Mouse (Mus musculus) liver, postnatal 0 days (tissue): ENCODE data around the gene Gdf15.

Experiments used
- CTCF ChIP-seq: sonication (generic); IDR thresholded peaks from 2 replicates; pipeline ENCODE4 v1.5.1; 2016; ENCODE audit warnings: antibody characterized with exemption, low read depth
- EP300 ChIP-seq: IDR thresholded peaks from 2 replicates; pipeline ENCODE4 v1.6.1; 2016; ENCODE audit warnings: antibody characterized with exemption, low read depth, mild to moderate bottlenecking

DNA sequence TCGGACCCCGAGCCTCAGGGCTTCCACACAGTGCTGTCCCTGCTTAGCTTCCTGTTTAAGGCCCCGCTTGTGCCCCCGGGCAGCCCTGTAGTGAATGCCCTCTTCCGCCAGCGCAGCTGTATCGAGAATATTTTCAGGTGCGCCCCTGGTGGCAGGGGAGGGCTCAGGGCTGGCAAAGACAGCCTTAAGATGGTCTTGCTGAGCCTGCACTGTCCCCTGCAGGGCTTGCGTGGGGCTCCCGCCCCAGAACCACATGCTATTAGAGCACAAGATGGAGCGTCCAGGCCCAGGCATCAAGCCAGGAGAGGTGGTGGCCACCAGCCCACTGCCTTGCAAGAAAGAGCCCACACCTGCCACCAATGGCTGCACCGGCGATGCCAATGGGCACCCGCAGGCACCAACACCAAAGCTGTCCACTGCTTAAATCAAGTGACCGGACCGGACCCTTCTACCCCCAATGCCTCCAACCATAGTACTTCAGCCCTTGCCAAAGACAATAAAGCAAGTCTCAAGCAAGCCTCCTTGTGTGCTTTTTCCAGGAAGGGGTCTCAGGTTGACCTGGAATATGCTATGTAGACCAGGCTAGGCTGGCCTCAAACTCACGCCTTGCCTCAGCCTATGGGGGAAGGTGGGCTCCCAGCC lies 35.4 kb downstream of the Gdf15 start:
- TF ChIP-seq CTCF = peak; percentile 30
- TF ChIP-seq EP300 = no peak
